Mouse (Mus musculus): ENCODE results near the gene Cope. TPM values are rescaled to one million over a fixed set of nuclear protein-coding genes. Genes with fewer than 3 reads are reported as not detected.

Cope gene
- total and polyA plus RNA-seq, 3 experiments: 134 to 243 (median 191) TPM

- no peak for TF ChIP-seq ZNF384 (IDR thresholded peaks at IDR 0.05; ENCODE audit: low read depth, low read length)
- no peak for TF ChIP-seq CHD1 (IDR thresholded peaks at IDR 0.05; ENCODE audit: low read depth, low read length)
- TF ChIP-seq TBP (conservative IDR thresholded peaks at IDR 0.05; ENCODE audit: low read depth, low read length): no peak
- no peak for TF ChIP-seq NRF1 (IDR thresholded peaks at IDR 0.05; ENCODE audit: low read depth, low read length)
- TF ChIP-seq PAX5 (IDR thresholded peaks at IDR 0.05; ENCODE audit: low read length): no peak
- TF ChIP-seq SMC3 (IDR thresholded peaks at IDR 0.05; ENCODE audit: low read depth, low read length): no peak
- TF ChIP-seq MAX (IDR thresholded peaks at IDR 0.05; ENCODE audit: low read length): no peak
- TF ChIP-seq IRF4 (IDR thresholded peaks at IDR 0.05; ENCODE audit: low read depth, low read length): no peak
- TF ChIP-seq JUN (IDR thresholded peaks at IDR 0.05; ENCODE audit: insufficient read depth, low read depth, low read length): no peak
- TF ChIP-seq MEF2A (IDR thresholded peaks at IDR 0.05; ENCODE audit: borderline replicate concordance, low read depth, low read length): no peak
- no peak for TF ChIP-seq ZMIZ1 (IDR thresholded peaks at IDR 0.05; ENCODE audit: low read depth, low read length)
These were observed 59.2 kb downstream of the Cope start for GRCm38 (mm10) chr8:70361484-70362032.

More at GRCm38 (mm10) chr8:70361484-70362032, 59.2 kb downstream of the Cope start:
- Histone ChIP-seq H3K4me1 (ENCODE audit: control insufficient read depth in 1 of 2, insufficient read depth in 2 of 2) (peaks cover 0 to 2% of the 10 kb centered on the region in 2 experiments; a peak in 1 of 4 replicates), H3K9ac (ENCODE audit: insufficient read depth, low read depth) (no peak overlapping the region), H3K36me3 (replicated peaks in 1 of 2; ENCODE audit: control insufficient read depth in 1 of 2, insufficient read depth in 1 of 2, low read length in 1 of 2) (no peaks in the 10 kb centered on the region), H3K4me3 (replicated peaks in 1 of 3; ENCODE audit: low read depth in 2 of 3, low read length in 2 of 3, poor library complexity in 1 of 3) (no peak overlapping the region), H3K27ac (ENCODE audit: insufficient read depth, low read depth) (no peak overlapping the region), H3K27me3 (replicated peaks) (peaks cover 9% of the 10 kb centered on the region), H3K79me2 (replicated peaks; ENCODE audit: control insufficient read depth, extremely low read depth, insufficient read depth, poor library complexity, severe bottlenecking) (no peaks in the 10 kb centered on the region), H3K4me2 (ENCODE audit: insufficient read depth, low read depth, poor library complexity, severe bottlenecking) (no peak overlapping the region), H3K9me3 (replicated peaks; ENCODE audit: low read length) (peaks cover 4% of the 10 kb centered on the region)
- DNase-seq (ENCODE audit: extremely low read depth): no peak
- dilution Hi-C loops (cut with MboI; ENCODE audit: extremely low pct_ligation_motif_present, extremely low pct_unique_long_range_greater_than_20kb, low sequenced_read_pairs): no loop called here
- in situ Hi-C loops (cut with MboI; ENCODE audit: low pct_ligation_motif_present, low pct_unique_long_range_greater_than_20kb, low sequenced_read_pairs): no loop called here

Other genes starting within 250 kb of the Cope start
Only the 20 nearest of the 26 such genes appear.
- gene Ncan, start 181.6 kb upstream of the Cope start, total RNA-seq (2012; rRNA removed): 2.1 and 2.6 TPM in 2 replicates
- gene Ncan, start 181.6 kb upstream of the Cope start, total RNA-seq (2014; rRNA removed): 3.5 and 3.9 TPM in 2 replicates
- gene Ncan, start 181.6 kb upstream of the Cope start, polyA plus RNA-seq (2012; ENCODE audit: insufficient read length, low read depth): 5.3 and 6.0 TPM in 2 replicates
- 22.7 and 27.4 TPM in 2 replicates for gene Nr2c2ap, start 171.2 kb upstream of the Cope start, total RNA-seq (2012; rRNA removed)
- 15.6 and 16.4 TPM in 2 replicates for gene Nr2c2ap, start 171.2 kb upstream of the Cope start, total RNA-seq (2014; rRNA removed)
- gene Nr2c2ap, start 171.2 kb upstream of the Cope start, polyA plus RNA-seq (2012; ENCODE audit: insufficient read length, low read depth): 61.3 and 71.3 TPM in 2 replicates
- 13.8 and 17.2 TPM in 2 replicates for gene Rfxank, start 163.4 kb upstream of the Cope start, total RNA-seq (2012; rRNA removed)
- 10.5 and 13.4 TPM in 2 replicates for gene Rfxank, start 163.4 kb upstream of the Cope start, total RNA-seq (2014; rRNA removed)
- gene Rfxank, start 163.4 kb upstream of the Cope start, polyA plus RNA-seq (2012; ENCODE audit: insufficient read length, low read depth): 9.5 and 12.3 TPM in 2 replicates
- 56.4 and 63.9 TPM in 2 replicates for gene Borcs8, start 163.0 kb upstream of the Cope start, total RNA-seq (2012; rRNA removed)
- 22.2 and 28.7 TPM in 2 replicates for gene Borcs8, start 163.0 kb upstream of the Cope start, total RNA-seq (2014; rRNA removed)
- 44.0 and 45.8 TPM in 2 replicates for gene Borcs8, start 163.0 kb upstream of the Cope start, polyA plus RNA-seq (2012; ENCODE audit: insufficient read length, low read depth)
- gene Mef2b, start 162.8 kb upstream of the Cope start, total RNA-seq (2012; rRNA removed): 194 and 232 TPM in 2 replicates
- gene Mef2b, start 162.8 kb upstream of the Cope start, total RNA-seq (2014; rRNA removed): 60.1 and 61.0 TPM in 2 replicates
- 130 and 168 TPM in 2 replicates for gene Mef2b, start 162.8 kb upstream of the Cope start, polyA plus RNA-seq (2012; ENCODE audit: insufficient read length, low read depth)
- gene Tmem161a, start 130.2 kb upstream of the Cope start, total RNA-seq (2012; rRNA removed): 54.2 and 65.0 TPM in 2 replicates
- 68.2 and 73.6 TPM in 2 replicates for gene Tmem161a, start 130.2 kb upstream of the Cope start, total RNA-seq (2014; rRNA removed)
- gene Tmem161a, start 130.2 kb upstream of the Cope start, polyA plus RNA-seq (2012; ENCODE audit: insufficient read length, low read depth): 42.3 and 48.5 TPM in 2 replicates
- gene Slc25a42, start 90.2 kb upstream of the Cope start, total RNA-seq (2012; rRNA removed): 2.5 and 3.0 TPM in 2 replicates
- gene Slc25a42, start 90.2 kb upstream of the Cope start, total RNA-seq (2014; rRNA removed): 0.63 and 0.80 TPM in 2 replicates
- gene Slc25a42, start 90.2 kb upstream of the Cope start, polyA plus RNA-seq (2012; ENCODE audit: insufficient read length, low read depth): 2.9 and 3.4 TPM in 2 replicates
- 22.4 and 23.6 TPM in 2 replicates for gene Sugp2, start 68.3 kb upstream of the Cope start, total RNA-seq (2012; rRNA removed)
- gene Sugp2, start 68.3 kb upstream of the Cope start, total RNA-seq (2014; rRNA removed): 9.4 and 10.0 TPM in 2 replicates
- gene Sugp2, start 68.3 kb upstream of the Cope start, polyA plus RNA-seq (2012; ENCODE audit: insufficient read length, low read depth): 20.1 and 21.4 TPM in 2 replicates
- 31.1 and 39.2 TPM in 2 replicates for gene Armc6, start 68.1 kb upstream of the Cope start, total RNA-seq (2012; rRNA removed)
- 21.6 and 23.7 TPM in 2 replicates for gene Armc6, start 68.1 kb upstream of the Cope start, total RNA-seq (2014; rRNA removed)
- 20.0 and 20.7 TPM in 2 replicates for gene Armc6, start 68.1 kb upstream of the Cope start, polyA plus RNA-seq (2012; ENCODE audit: insufficient read length, low read depth)
- gene Homer3, start 19.7 kb upstream of the Cope start, total RNA-seq (2012; rRNA removed): 12.5 and 14.0 TPM in 2 replicates
- gene Homer3, start 19.7 kb upstream of the Cope start, total RNA-seq (2014; rRNA removed): 7.5 and 9.0 TPM in 2 replicates
- gene Homer3, start 19.7 kb upstream of the Cope start, polyA plus RNA-seq (2012; ENCODE audit: insufficient read length, low read depth): 11.8 TPM in 2 replicates
- gene Ddx49, start within 50 bp of the Cope start, total RNA-seq (2012; rRNA removed): 76.6 and 77.3 TPM in 2 replicates
- gene Ddx49, start within 50 bp of the Cope start, total RNA-seq (2014; rRNA removed): 58.9 and 64.9 TPM in 2 replicates
- gene Ddx49, start within 50 bp of the Cope start, polyA plus RNA-seq (2012; ENCODE audit: insufficient read length, low read depth): 98.4 and 129 TPM in 2 replicates
- 0.13 TPM in 1 of 2 replicates, not detected in the other for gene Cers1, start 13.3 kb downstream of the Cope start, total RNA-seq (2012; rRNA removed)
- gene Cers1, start 13.3 kb downstream of the Cope start, total RNA-seq (2014; rRNA removed): not detected in 2 replicates
- not detected in 2 replicates for gene Cers1, start 13.3 kb downstream of the Cope start, polyA plus RNA-seq (2012; ENCODE audit: insufficient read length, low read depth)
- gene Gdf1, start 27.3 kb downstream of the Cope start, total RNA-seq (2012; rRNA removed): 0.08 and 0.17 TPM in 2 replicates
- gene Gdf1, start 27.3 kb downstream of the Cope start, total RNA-seq (2014; rRNA removed): not detected in 2 replicates
- 0.26 TPM in 1 of 2 replicates, not detected in the other for gene Gdf1, start 27.3 kb downstream of the Cope start, polyA plus RNA-seq (2012; ENCODE audit: insufficient read length, low read depth)
- 39.6 and 45.7 TPM in 2 replicates for gene Upf1, start 50.8 kb downstream of the Cope start, total RNA-seq (2012; rRNA removed)
- 27.0 and 31.1 TPM in 2 replicates for gene Upf1, start 50.8 kb downstream of the Cope start, total RNA-seq (2014; rRNA removed)
- 42.4 and 44.4 TPM in 2 replicates for gene Upf1, start 50.8 kb downstream of the Cope start, polyA plus RNA-seq (2012; ENCODE audit: insufficient read length, low read depth)
- gene Comp, start 71.0 kb downstream of the Cope start, total RNA-seq (2012; rRNA removed): 0.08 and 0.13 TPM in 2 replicates
- gene Comp, start 71.0 kb downstream of the Cope start, total RNA-seq (2014; rRNA removed): not detected in 2 replicates
- 0.16 TPM in 1 of 2 replicates, not detected in the other for gene Comp, start 71.0 kb downstream of the Cope start, polyA plus RNA-seq (2012; ENCODE audit: insufficient read length, low read depth)
- 1.8 and 2.0 TPM in 2 replicates for gene Crtc1, start 137.1 kb downstream of the Cope start, total RNA-seq (2012; rRNA removed)
- 1.3 and 2.2 TPM in 2 replicates for gene Crtc1, start 137.1 kb downstream of the Cope start, total RNA-seq (2014; rRNA removed)
- 8.2 and 8.6 TPM in 2 replicates for gene Crtc1, start 137.1 kb downstream of the Cope start, polyA plus RNA-seq (2012; ENCODE audit: insufficient read length, low read depth)
- 10.2 and 15.6 TPM in 2 replicates for gene Klhl26, start 174.4 kb downstream of the Cope start, total RNA-seq (2012; rRNA removed)
- gene Klhl26, start 174.4 kb downstream of the Cope start, total RNA-seq (2014; rRNA removed): 3.7 and 4.7 TPM in 2 replicates
- 4.9 and 6.0 TPM in 2 replicates for gene Klhl26, start 174.4 kb downstream of the Cope start, polyA plus RNA-seq (2012; ENCODE audit: insufficient read length, low read depth)
- not detected in 2 replicates for gene Tmem59l, start 184.8 kb downstream of the Cope start, total RNA-seq (2012; rRNA removed)
- gene Tmem59l, start 184.8 kb downstream of the Cope start, total RNA-seq (2014; rRNA removed): not detected in 2 replicates
- not detected in 2 replicates for gene Tmem59l, start 184.8 kb downstream of the Cope start, polyA plus RNA-seq (2012; ENCODE audit: insufficient read length, low read depth)
- 1.1 and 1.2 TPM in 2 replicates for gene Crlf1, start 190.6 kb downstream of the Cope start, total RNA-seq (2012; rRNA removed)
- gene Crlf1, start 190.6 kb downstream of the Cope start, total RNA-seq (2014; rRNA removed): 0.42 TPM in 2 replicates
- 0.44 and 0.78 TPM in 2 replicates for gene Crlf1, start 190.6 kb downstream of the Cope start, polyA plus RNA-seq (2012; ENCODE audit: insufficient read length, low read depth)
- gene Rex1bd, start 204.2 kb downstream of the Cope start, total RNA-seq (2012; rRNA removed): 87.3 and 90.0 TPM in 2 replicates
- gene Rex1bd, start 204.2 kb downstream of the Cope start, total RNA-seq (2014; rRNA removed): 43.3 and 47.8 TPM in 2 replicates
- gene Rex1bd, start 204.2 kb downstream of the Cope start, polyA plus RNA-seq (2012; ENCODE audit: insufficient read length, low read depth): 38.4 and 59.9 TPM in 2 replicates